ENCODE assay signal across 19 mouse cellular contexts in genomic region chr16:91255419-91256164, GRCm38 (mm10). TPM values are rescaled to one million over a fixed set of nuclear protein-coding genes. Genes with fewer than 3 reads are reported as not detected.
A peak's percentile ranks its signal among the peaks of the same experiment; 100 is the strongest.
DNase-seq lines count a peak whose midpoint lies in the region; ATAC-seq lines count a peak whose summit lies in the region.
"Not testable (repeated sequence)": the region's sequence is repeated elsewhere in the genome, so short reads cannot be mapped to it uniquely, and the experiment has no call there.
"Had no signal": no experiment of that assay in that cellular context is flagged by ENCODE, and none has a peak within 500 bp of the region (broad histone marks: within the 10 kb centered on the region; RNA-seq: fewer than 3 reads in every experiment).

No protein-coding gene starts in this region.

- H3K27me3 ChIP-seq in forebrain, embryonic 10.5 days (ENCODE audit: poor library complexity, severe bottlenecking) = peaks cover 51% of the 10 kb centered on the region
- H3K27me3 ChIP-seq in heart, embryonic 12.5 days (replicated peaks) = peaks cover 42% of the 10 kb centered on the region
- H3K27me3 ChIP-seq in intestine, embryonic 16.5 days (replicated peaks; ENCODE audit: control insufficient read depth, insufficient read depth, low read length) = peaks cover 22% of the 10 kb centered on the region
- peaks cover 49% of the 10 kb centered on the region for H3K27me3 ChIP-seq in kidney, embryonic 15.5 days
- H3K27me3 ChIP-seq in liver, embryonic 12.5 days (replicated peaks) = peaks cover 51% of the 10 kb centered on the region
- H3K27me3 ChIP-seq in midbrain, embryonic 10.5 days (ENCODE audit: low read depth, poor library complexity, severe bottlenecking) = peaks cover 51% of the 10 kb centered on the region
- peaks cover 25% of the 10 kb centered on the region for H3K27me3 ChIP-seq in stomach, embryonic 15.5 days (replicated peaks)

- H3K36me3 ChIP-seq in forebrain, embryonic 10.5 days (replicated peaks); heart, embryonic 12.5 days; intestine, embryonic 16.5 days (ENCODE audit: control insufficient read depth, insufficient read depth, low read length); kidney, embryonic 15.5 days; liver, embryonic 12.5 days; midbrain, embryonic 10.5 days; stomach, embryonic 15.5 days: not testable (repeated sequence)

- not testable (repeated sequence) for H3K9me3 ChIP-seq in forebrain, embryonic 10.5 days; heart, embryonic 12.5 days (replicated peaks); intestine, embryonic 16.5 days (ENCODE audit: control insufficient read depth, low read length); kidney, embryonic 15.5 days (replicated peaks); liver, embryonic 12.5 days (replicated peaks); midbrain, embryonic 10.5 days (replicated peaks); stomach, embryonic 15.5 days

- H3K27ac ChIP-seq in forebrain, embryonic 10.5 days; heart, embryonic 12.5 days (ENCODE audit: poor library complexity, severe bottlenecking); intestine, embryonic 16.5 days (ENCODE audit: low read length); kidney, embryonic 15.5 days; liver, embryonic 12.5 days; midbrain, embryonic 10.5 days (replicated peaks); stomach, embryonic 15.5 days: not testable (repeated sequence)

- DNase-seq in adrenal gland, adult 2 months = peak; percentile 6
- DNase-seq in forebrain, embryonic 10.5 days (ENCODE audit: extremely low spot score, low spot score); midbrain, embryonic 10.5 days (ENCODE audit: low spot score): not testable (repeated sequence)

- 13% methylated on average over 22 of the region's 28 CpGs for WGBS in forebrain, embryonic 10.5 days
- 11% methylated on average over 23 of the region's 28 CpGs for WGBS in heart, embryonic 12.5 days
- 17% methylated on average over 22 of the region's 28 CpGs for WGBS in intestine, embryonic 16.5 days
- 10% methylated on average over 21 of the region's 28 CpGs for WGBS in kidney, embryonic 15.5 days
- 20% methylated on average over 24 of the region's 28 CpGs for WGBS in liver, embryonic 12.5 days (ENCODE audit: insufficient replicate concordance)
- 11% methylated on average over 23 of the region's 28 CpGs for WGBS in midbrain, embryonic 10.5 days
- WGBS in stomach, embryonic 15.5 days = 15% methylated on average over 22 of the region's 28 CpGs

- H3K9ac ChIP-seq in heart, embryonic 12.5 days; intestine, embryonic 16.5 days (ENCODE audit: low read depth, low read length); kidney, embryonic 15.5 days; liver, embryonic 12.5 days; stomach, embryonic 15.5 days: not testable (repeated sequence)

- ATAC-seq in heart, embryonic 12.5 days (ENCODE audit: insufficient number of reproducible peaks, low FRiP score); kidney, embryonic 15.5 days (replicated peaks; ENCODE audit: low FRiP score); liver, embryonic 12.5 days; stomach, embryonic 15.5 days (ENCODE audit: insufficient read depth, low FRiP score, low read depth): not testable (repeated sequence)
- peak; percentile 87 for ATAC-seq in intestine, embryonic 16.5 days

- H3K4me1 ChIP-seq in forebrain, embryonic 10.5 days; heart, embryonic 12.5 days (replicated peaks); intestine, embryonic 16.5 days (ENCODE audit: control insufficient read depth, insufficient read depth, low read length); kidney, embryonic 15.5 days; liver, embryonic 12.5 days; stomach, embryonic 15.5 days: not testable (repeated sequence)
- H3K4me1 ChIP-seq in midbrain, embryonic 10.5 days = peaks cover 12% of the 10 kb centered on the region

- peak overlapping the region; percentile 20; the same call in 1 of the 2 replicates for H3K4me3 ChIP-seq in forebrain, embryonic 10.5 days
- H3K4me3 ChIP-seq in heart, embryonic 12.5 days; intestine, embryonic 16.5 days (ENCODE audit: low read length); kidney, embryonic 15.5 days (replicated peaks); liver, embryonic 12.5 days; stomach, embryonic 15.5 days (replicated peaks): not testable (repeated sequence)
- peak overlapping the region; percentile 33 for H3K4me3 ChIP-seq in midbrain, embryonic 10.5 days

- peak overlapping the region; percentile 33 for H3K4me2 ChIP-seq in heart, embryonic 12.5 days
- H3K4me2 ChIP-seq in intestine, embryonic 16.5 days (ENCODE audit: low read depth, low read length) = not testable (repeated sequence)
- peak overlapping the region; percentile 39 for H3K4me2 ChIP-seq in kidney, embryonic 15.5 days
- H3K4me2 ChIP-seq in liver, embryonic 12.5 days = peak overlapping the region; percentile 44
- H3K4me2 ChIP-seq in stomach, embryonic 15.5 days = peak overlapping the region; percentile 27; the same call in 1 of the 2 replicates

RNA-seq across cellular contexts. Expression of gene Olig1, which starts 14.0 kb away (rescaled TPM):
- under 1 TPM; 0.37 to 0.86 TPM for total RNA-seq in adrenal gland, adult 2 months (2021)
- polyA plus RNA-seq in adrenal gland, adult 2 months (2012; rRNA removed) = 0.49 and 2.2 TPM in 2 replicates
- polyA plus RNA-seq in forebrain, embryonic 10.5 days (2016; fragmentation: Nextera tagmentation; extraction: Ambion mirVana) = 8.3 and 8.5 TPM in 2 replicates
- polyA plus RNA-seq in heart, embryonic 12.5 days (2016; fragmentation: Nextera tagmentation; extraction: Ambion mirVana) = not detected in 2 replicates
- polyA plus RNA-seq in intestine, embryonic 16.5 days (2015; fragmentation: Nextera tagmentation; extraction: Ambion mirVana) = not detected in 2 replicates
- 0.09 and 0.12 TPM in 2 replicates for polyA plus RNA-seq in kidney, embryonic 15.5 days (2015; fragmentation: Nextera tagmentation; extraction: Ambion mirVana)
- not detected in 2 replicates for polyA plus RNA-seq in liver, embryonic 12.5 days (2016; fragmentation: Nextera tagmentation; extraction: Ambion mirVana)
- 8.8 and 9.7 TPM in 2 replicates for polyA plus RNA-seq in midbrain, embryonic 10.5 days (2016; fragmentation: Nextera tagmentation; extraction: Ambion mirVana)
- 0.12 and 0.13 TPM in 2 replicates for polyA plus RNA-seq in stomach, embryonic 15.5 days (2015; fragmentation: Nextera tagmentation; extraction: Ambion mirVana)
- total RNA-seq: G1E; gastrocnemius, postnatal 14 days; heart, postnatal 10 days; megakaryocyte, adult 5-6 weeks had no signal
- polyA plus RNA-seq: CD4-positive, CD25-positive, alpha-beta regulatory T cell, adult 4 months; G1E; myocyte; Patski; stomach, embryonic 14.5 days had no signal

RNA-seq across cellular contexts. Expression of gene Olig2, which starts 30.3 kb away (rescaled TPM):
- total RNA-seq in adrenal gland, adult 2 months (2021) = not detected
- polyA plus RNA-seq in adrenal gland, adult 2 months (2012; rRNA removed) = not detected in 2 replicates
- polyA plus RNA-seq in forebrain, embryonic 10.5 days (2016; fragmentation: Nextera tagmentation; extraction: Ambion mirVana) = 10.5 and 11.2 TPM in 2 replicates
- polyA plus RNA-seq in heart, embryonic 12.5 days (2016; fragmentation: Nextera tagmentation; extraction: Ambion mirVana) = not detected in 2 replicates
- polyA plus RNA-seq in intestine, embryonic 16.5 days (2015; fragmentation: Nextera tagmentation; extraction: Ambion mirVana) = not detected in 2 replicates
- polyA plus RNA-seq in kidney, embryonic 15.5 days (2015; fragmentation: Nextera tagmentation; extraction: Ambion mirVana) = not detected in 2 replicates
- not detected in 2 replicates for polyA plus RNA-seq in liver, embryonic 12.5 days (2016; fragmentation: Nextera tagmentation; extraction: Ambion mirVana)
- 7.4 and 7.6 TPM in 2 replicates for polyA plus RNA-seq in midbrain, embryonic 10.5 days (2016; fragmentation: Nextera tagmentation; extraction: Ambion mirVana)
- polyA plus RNA-seq in stomach, embryonic 15.5 days (2015; fragmentation: Nextera tagmentation; extraction: Ambion mirVana) = not detected in 2 replicates
- total RNA-seq: adrenal gland, adult 18-20 months; gastrocnemius, postnatal 14 days; heart, postnatal 10 days had no signal
- polyA plus RNA-seq: CD4-positive, CD25-positive, alpha-beta regulatory T cell, adult 4 months; G1E; limb, embryonic 13.5 days; liver, embryonic 16.5 days; myocyte; Patski; stomach, embryonic 14.5 days had no signal
